Mouse (Mus musculus) cortical plate, adult 2 months (tissue): ENCODE measurements around the gene Slc2a2. TPM values are rescaled to one million over a fixed set of nuclear protein-coding genes. Genes with fewer than 3 reads are reported as not detected.

Experiments
- H3K27ac ChIP-seq: fragments of 200-500 bp; 2 replicates; pipeline ENCODE4 v1.5.1; 2012; ENCODE audit warnings: low read length, control low read depth, inconsistent platforms; ENCODE audit not compliant: insufficient read depth
- H3K4me1 ChIP-seq: fragments of 200-500 bp; 2 replicates; pipeline ENCODE4 v1.6.1; 2011; ENCODE audit warnings: low read length; ENCODE audit not compliant: control insufficient read depth, insufficient read depth
- H3K4me3 ChIP-seq: fragments of 200-500 bp; 2 replicates; pipeline ENCODE4 v1.5.1; 2011; ENCODE audit warnings: mild to moderate bottlenecking, low read length, control low read depth; ENCODE audit not compliant: insufficient read depth
- CTCF ChIP-seq: fragments of 200-500 bp; IDR thresholded peaks from 2 replicates; pipeline ENCODE4 v1.5.1; 2011; ENCODE audit warnings: mild to moderate bottlenecking, control low read depth, low read length; ENCODE audit not compliant: insufficient read depth; ENCODE audit errors: extremely low read depth
- POLR2A ChIP-seq: fragments of 200-500 bp; IDR thresholded peaks from 2 replicates; pipeline ENCODE4 v1.6.1; 2011; ENCODE audit warnings: mild to moderate bottlenecking, low read length, control low read depth; ENCODE audit not compliant: insufficient read depth; ENCODE audit errors: extremely low read depth
- polyA plus RNA-seq: library from polyadenylated mRNA; depleted of rRNA; stranded (reverse); fragments of >200 nt; gene quantifications from 2 replicates; pipeline ENCODE4 v1.2.3, GENCODE M21; 2012

Slc2a2 gene
- polyA plus RNA-seq, 1 experiment: 0.04 TPM

GRCm38 (mm10) chr3:28725203-28725602, 27.5 kb downstream of the Slc2a2 start:
- H3K4me3 ChIP-seq: no peak overlapping the region
- no peaks in the 10 kb centered on the region for H3K4me1 ChIP-seq
- no peak overlapping the region for H3K27ac ChIP-seq
- TF ChIP-seq CTCF: no peak
- no peak for TF ChIP-seq POLR2A

GRCm38 (mm10) chr3:28726356-28726755, 28.7 kb downstream of the Slc2a2 start:
- TF ChIP-seq CTCF (no peak), POLR2A (no peak)
- H3K4me3 ChIP-seq: no peak overlapping the region
- no peaks in the 10 kb centered on the region for H3K4me1 ChIP-seq
- no peak overlapping the region for H3K27ac ChIP-seq

GRCm38 (mm10) chr3:28734712-28735111, 37.0 kb downstream of the Slc2a2 start:
- TF ChIP-seq CTCF (no peak), POLR2A (no peak)
- Histone ChIP-seq H3K27ac (no peak overlapping the region), H3K4me1 (no peaks in the 10 kb centered on the region), H3K4me3 (no peak overlapping the region)

- Histone ChIP-seq H3K27ac (no peak overlapping the region), H3K4me3 (no peak overlapping the region), H3K4me1 (no peaks in the 10 kb centered on the region)
- TF ChIP-seq CTCF (no peak), POLR2A (no peak)
Measured at GRCm38 (mm10) chr3:28736981-28737380, 39.3 kb downstream of the Slc2a2 start.

- no peak for TF ChIP-seq POLR2A
- no peak for TF ChIP-seq CTCF
- Histone ChIP-seq H3K4me3 (no peak overlapping the region), H3K4me1 (no peaks in the 10 kb centered on the region), H3K27ac (no peak overlapping the region)
Measured at GRCm38 (mm10) chr3:28740353-28740752, 42.6 kb downstream of the Slc2a2 start.

GRCm38 (mm10) chr3:28743251-28743650, 45.5 kb downstream of the Slc2a2 start:
- Histone ChIP-seq H3K4me1 (no peaks in the 10 kb centered on the region), H3K27ac (no peak overlapping the region), H3K4me3 (no peak overlapping the region)
- TF ChIP-seq POLR2A (no peak), CTCF (no peak)

GRCm38 (mm10) chr3:28745835-28746483, 48.3 kb downstream of the Slc2a2 start:
- no peak overlapping the region for H3K4me3 ChIP-seq
- TF ChIP-seq POLR2A (no peak), CTCF (peak; percentile 100)
- no peak overlapping the region for H3K27ac ChIP-seq
- H3K4me1 ChIP-seq: no peaks in the 10 kb centered on the region

- no peak overlapping the region for H3K4me3 ChIP-seq
- no peaks in the 10 kb centered on the region for H3K4me1 ChIP-seq
- TF ChIP-seq CTCF (no peak), POLR2A (no peak)
- H3K27ac ChIP-seq: no peak overlapping the region
Measured at GRCm38 (mm10) chr3:28748151-28748550, 50.4 kb downstream of the Slc2a2 start.

GRCm38 (mm10) chr3:28748956-28749355, 51.3 kb downstream of the Slc2a2 start:
- no peak overlapping the region for H3K4me3 ChIP-seq
- TF ChIP-seq CTCF (no peak), POLR2A (no peak)
- no peaks in the 10 kb centered on the region for H3K4me1 ChIP-seq
- no peak overlapping the region for H3K27ac ChIP-seq

- TF ChIP-seq POLR2A: no peak
- no peak for TF ChIP-seq CTCF
- no peak overlapping the region for H3K4me3 ChIP-seq
- H3K27ac ChIP-seq: no peak overlapping the region
- no peaks in the 10 kb centered on the region for H3K4me1 ChIP-seq
Measured at GRCm38 (mm10) chr3:28755477-28755876, 57.8 kb downstream of the Slc2a2 start.
